Comparison of ENCODE assay signal across 10 mouse cellular contexts in genomic region chr2:110486724-110487123, GRCm38 (mm10).
DNase-seq lines count a peak whose midpoint lies in the region; ATAC-seq and TF ChIP-seq lines count a peak whose summit lies in the region.
"Had no signal": no experiment of that assay in that cellular context is flagged by ENCODE, and none has a peak within 500 bp of the region (broad histone marks: within the 10 kb centered on the region; RNA-seq: fewer than 3 reads in every experiment).

No protein-coding gene starts in this region.

- no peaks in the 10 kb centered on the region for H3K36me3 ChIP-seq in embryonic facial prominence, embryonic 13.5 days

- no peak for TF ChIP-seq POLR2A in brain, embryonic 14.5 days (IDR thresholded peaks at IDR 0.05; ENCODE audit: borderline replicate concordance, extremely low read depth, insufficient read depth, insufficient read length, poor library complexity, severe bottlenecking)

- H3K9me3 ChIP-seq in embryonic facial prominence, embryonic 13.5 days = no peaks in the 10 kb centered on the region

- 26% methylated on average over 4 of the region's 4 CpGs for WGBS in embryonic facial prominence, embryonic 13.5 days

- H3K4me3 ChIP-seq in embryonic facial prominence, embryonic 13.5 days = no peak overlapping the region

- H3K27me3 ChIP-seq in embryonic facial prominence, embryonic 13.5 days = no peaks in the 10 kb centered on the region

- 0 out of 2 replicates have a peak, but pooled peaks have one; percentile 3 for ATAC-seq in embryonic facial prominence, embryonic 13.5 days (ENCODE audit: insufficient number of reproducible peaks, insufficient read depth, low FRiP score, low TSS enrichment, low read depth)

- H3K9ac ChIP-seq in embryonic facial prominence, embryonic 13.5 days = no peak overlapping the region

- H3K27ac ChIP-seq in embryonic facial prominence, embryonic 13.5 days = 0 out of 2 replicates have a peak overlapping the region, but pooled peaks have one; percentile 24
- H3K27ac ChIP-seq: kidney, postnatal 0 days had no signal

- intact Hi-C loops in heart, postnatal 10 days (cut with DNase I) = no loop called here

- peaks cover 13% of the 10 kb centered on the region for H3K4me1 ChIP-seq in embryonic facial prominence, embryonic 13.5 days

- H3K4me2 ChIP-seq in embryonic facial prominence, embryonic 13.5 days = no peak overlapping the region

- TF ChIP-seq CTCF in brain, embryonic 14.5 days (IDR thresholded peaks at IDR 0.05; ENCODE audit: borderline replicate concordance, extremely low read depth, insufficient read depth, insufficient read length) = no peak

- DNase-seq in heart, adult 11 months = peak; percentile 93
- no peak for DNase-seq in heart, postnatal 10 days
- peak; percentile 21 for DNase-seq in brain, embryonic 14.5 days (ENCODE audit: low read depth)
- peak; percentile 12 to 15 for DNase-seq in kidney, postnatal 4 days
- DNase-seq in lung, postnatal 25 days (ENCODE audit: low spot score) = no peak
- no peak for DNase-seq in natural killer cell, adult 2 months (ENCODE audit: low spot score in 2 of 2)
- no peak for DNase-seq in left cerebral cortex, adult 11 months (ENCODE audit: low spot score)
- DNase-seq: lung, postnatal 36 days had no signal

Comparison
In these comparisons a context has a peak if more than half of its experiments do, and no peak if none do; other contexts are left out.
1. DNase-seq: peak in heart, adult 11 months (single experiment), brain, embryonic 14.5 days (single experiment) and kidney, postnatal 4 days (2 of 2); none in heart, postnatal 10 days (0 of 2), lung, postnatal 25 days (single experiment), natural killer cell, adult 2 months (0 of 2) and left cerebral cortex, adult 11 months (single experiment).